Mouse (Mus musculus) embryo, embryonic 9.5 days (tissue): ENCODE results near the gene 5430427O19Rik.

ENCODE experiments used
- DNase-seq: peaks from one replicate; pipeline ENCODE4 v3.0.0-alpha.2; 2017; ENCODE audit errors: extremely low spot score

Gene 5430427O19Rik

DNA sequence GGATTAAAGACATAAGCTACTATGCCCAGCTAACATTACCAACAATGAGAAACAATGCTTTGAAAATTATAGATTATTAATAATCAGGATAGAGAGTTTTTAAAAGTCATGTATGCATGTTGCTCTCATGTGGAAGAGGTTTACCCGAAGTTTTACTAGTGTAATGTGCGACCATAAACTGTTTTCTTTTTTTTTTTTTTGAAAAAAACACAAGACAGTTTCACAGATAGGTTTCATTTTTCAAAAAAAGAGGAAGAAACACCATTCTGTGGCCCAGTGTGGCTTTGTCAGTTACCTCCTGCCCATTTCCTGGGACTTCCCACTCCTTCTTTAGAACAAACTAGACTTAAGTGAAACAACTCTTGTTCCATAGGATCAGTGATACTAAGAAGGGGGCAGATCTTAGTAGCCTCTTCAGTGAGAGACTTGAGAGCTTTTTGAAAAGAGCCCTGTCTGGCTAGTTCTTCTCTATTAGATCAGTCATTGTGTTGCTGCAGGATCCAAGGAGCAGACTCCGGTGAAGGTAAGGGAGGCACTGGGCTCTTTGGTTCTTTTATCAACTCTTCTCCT lies at the start of gene 5430427O19Rik:
TSS of gene 5430427O19Rik (plus strand) at position 441 of the 570 bp plus-strand sequence.
- no peak for DNase-seq

GRCm38 (mm10) chrX:85827719-85828453 lies 42.3 kb upstream of the 5430427O19Rik start:
- DNase-seq = no peak

GRCm38 (mm10) chrX:85829000-85829399 lies 41.2 kb upstream of the 5430427O19Rik start:
- DNase-seq = no peak

DNA sequence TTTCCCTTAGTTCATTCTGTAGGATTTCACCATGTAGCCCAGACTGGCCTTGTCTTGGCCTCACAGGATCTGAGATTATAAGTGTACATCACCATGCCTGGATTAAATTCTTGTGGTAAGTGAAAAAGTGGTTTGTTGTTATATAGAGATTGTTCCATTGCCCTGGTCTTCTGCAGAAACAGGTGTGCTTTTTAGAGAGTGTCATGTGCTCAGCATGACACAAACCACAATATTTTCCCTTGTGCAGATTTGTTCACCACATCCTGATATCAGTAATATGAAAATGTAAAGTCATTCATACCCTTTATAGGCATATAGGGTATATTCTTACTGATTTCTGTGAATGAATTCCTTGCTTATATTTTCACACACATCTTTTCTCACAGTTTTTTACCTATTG lies 31.0 kb upstream of the 5430427O19Rik start:
- DNase-seq = no peak

GRCm38 (mm10) chrX:85855938-85856337 lies 14.2 kb upstream of the 5430427O19Rik start:
- DNase-seq = no peak

GRCm38 (mm10) chrX:85857169-85857568 lies 13.0 kb upstream of the 5430427O19Rik start:
- DNase-seq = no peak

- no peak for DNase-seq
Observed at GRCm38 (mm10) chrX:85868079-85868478, 2.1 kb upstream of the 5430427O19Rik start.

DNA sequence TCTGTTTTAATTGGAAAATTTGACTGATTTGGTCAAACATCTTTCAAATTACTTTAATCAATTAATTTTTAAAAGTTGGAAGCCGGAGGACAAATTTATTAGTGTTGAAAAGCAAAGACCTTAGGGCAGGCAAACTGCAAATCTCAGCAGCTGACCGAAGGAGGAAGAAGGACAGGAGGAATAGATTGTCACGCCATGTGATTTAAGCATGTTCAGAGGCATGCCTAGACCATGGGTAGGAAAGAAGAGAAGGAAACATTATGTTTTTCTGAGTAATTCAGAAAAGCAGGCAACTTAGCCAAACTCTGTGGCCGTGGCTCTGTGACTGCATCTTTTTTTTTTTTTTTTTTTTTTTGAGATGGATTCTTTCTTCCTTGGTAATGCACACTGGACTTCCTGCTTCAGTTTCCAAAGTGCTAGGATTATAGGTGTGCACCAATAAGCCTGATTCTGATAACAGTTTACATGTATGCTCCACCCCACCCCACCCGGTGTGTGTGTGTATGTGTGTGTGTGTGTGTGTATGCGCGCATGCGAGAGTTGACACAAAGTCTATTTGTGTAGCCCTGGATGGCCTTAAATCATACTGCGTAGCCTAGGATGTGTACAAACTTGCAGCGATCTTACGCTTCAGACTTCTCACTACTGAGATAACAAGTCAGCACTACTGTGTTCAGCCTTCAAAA lies 1.4 kb downstream of the 5430427O19Rik start:
- DNase-seq = no peak

- no peak for DNase-seq
Observed at GRCm38 (mm10) chrX:85874367-85874766, 4.2 kb downstream of the 5430427O19Rik start.

- no peak for DNase-seq
Observed at GRCm38 (mm10) chrX:85875951-85876350, 5.8 kb downstream of the 5430427O19Rik start.

DNA sequence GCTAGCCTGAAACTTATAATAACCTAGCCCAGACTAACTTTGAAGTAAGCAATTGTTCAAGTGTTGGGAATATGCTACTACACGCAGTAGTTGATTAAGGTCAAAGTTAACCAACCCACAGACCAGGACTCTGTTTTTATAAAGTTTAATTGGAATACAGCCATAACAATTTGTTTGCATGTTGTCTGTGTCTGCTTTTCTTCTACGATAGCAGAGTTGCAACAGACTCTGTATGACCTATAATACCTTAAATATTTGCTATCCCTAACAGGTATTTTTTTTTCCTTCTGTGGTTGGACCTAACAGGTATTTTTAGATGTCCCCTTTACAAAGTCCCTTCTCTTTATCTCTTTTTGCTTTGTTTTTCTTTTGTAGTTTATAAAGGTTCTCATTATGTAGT lies 7.6 kb downstream of the 5430427O19Rik start:
- no peak for DNase-seq

- no peak for DNase-seq
Observed at GRCm38 (mm10) chrX:85878293-85878692, 8.1 kb downstream of the 5430427O19Rik start.

DNA sequence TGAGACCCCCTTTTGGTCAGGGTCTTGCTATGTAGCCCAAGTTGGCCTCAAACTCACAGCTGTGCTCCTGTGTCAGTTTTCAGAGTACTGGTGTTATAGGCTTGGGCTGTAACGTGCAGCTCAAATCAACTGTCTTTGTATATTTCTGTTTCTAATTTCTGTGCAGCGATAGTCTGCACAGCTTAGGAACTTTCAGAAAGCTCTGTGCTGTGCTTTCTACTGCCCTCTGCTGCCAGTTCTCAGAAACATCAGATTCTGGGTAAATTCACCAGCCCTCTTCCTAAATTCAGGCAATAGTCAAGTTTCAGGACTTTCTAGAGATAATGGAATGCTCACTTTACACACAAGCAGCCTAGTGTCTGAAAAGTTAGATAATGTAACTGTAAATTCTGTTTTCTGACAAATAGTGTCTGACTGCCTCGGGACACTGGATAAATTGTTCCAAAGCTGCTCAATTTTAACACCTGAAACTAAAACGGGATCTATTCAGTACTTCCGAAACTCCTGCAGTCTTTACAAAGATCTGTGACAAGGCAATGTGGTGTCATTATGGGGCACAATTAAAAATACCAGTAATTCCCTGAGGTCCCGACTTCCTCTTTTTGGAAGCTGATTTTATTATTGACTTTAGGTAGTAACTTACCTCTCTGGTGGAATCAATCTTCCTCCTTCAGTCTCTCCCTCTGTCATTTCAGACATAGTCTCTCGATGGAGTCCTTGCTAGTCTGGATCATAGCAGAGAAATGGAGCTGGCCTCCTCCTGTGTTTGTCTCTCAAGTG lies 9.2 kb downstream of the 5430427O19Rik start:
- DNase-seq = peak; percentile 5

GRCm38 (mm10) chrX:85886651-85887050 lies 16.5 kb downstream of the 5430427O19Rik start:
- no peak for DNase-seq

DNA sequence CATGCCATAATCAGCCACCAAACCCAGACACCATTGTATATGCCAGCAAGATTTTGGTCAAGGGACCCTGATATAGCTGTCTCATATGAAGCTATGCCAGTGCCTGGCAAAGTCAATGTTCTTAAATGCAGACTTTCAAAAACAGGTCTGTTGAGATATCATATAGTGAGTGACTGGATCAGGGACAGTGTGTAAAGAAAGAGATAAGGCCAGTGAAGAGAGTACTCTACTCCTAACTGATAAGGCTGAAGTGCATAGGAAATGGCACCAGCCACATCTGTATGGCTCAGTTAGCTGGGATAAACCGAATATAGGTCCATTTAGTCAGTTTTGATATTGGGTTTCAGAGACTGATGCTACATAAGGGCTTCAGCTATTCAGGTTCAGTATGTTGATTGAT lies 31.0 kb downstream of the 5430427O19Rik start:
- DNase-seq = no peak

GRCm38 (mm10) chrX:85919034-85919433 lies 48.9 kb downstream of the 5430427O19Rik start:
- DNase-seq = peak; percentile 28

GRCm38 (mm10) chrX:85932991-85933390 lies 62.8 kb downstream of the 5430427O19Rik start:
- DNase-seq = peak; percentile 1
